Mouse (Mus musculus) liver, embryonic 12.5 days (tissue): ENCODE data around the gene Pcnx3. TPM values are rescaled to one million over a fixed set of nuclear protein-coding genes. Genes with fewer than 3 reads are reported as not detected.
"Not testable (repeated sequence)": the region's sequence is repeated elsewhere in the genome, so short reads cannot be mapped to it uniquely, and the experiment has no call there.

ENCODE experiments used
- ATAC-seq: fragments of 200-750 bp; cut with Nextera tagmentation; 2 replicates; pipeline ENCODE4 v1.8.0; 2017; ENCODE audit warnings: moderate number of reproducible peaks, mild to moderate bottlenecking, moderate library complexity
- H3K27ac ChIP-seq: fragments of 300-500 bp; sonication (generic); 2 replicates; pipeline ENCODE4 v1.5.1; 2016; ENCODE audit warnings: mild to moderate bottlenecking
- H3K27me3 ChIP-seq: fragments of 300-500 bp; sonication (generic); replicated peaks from 2 replicates; pipeline ENCODE4 v1.6.1; 2016; ENCODE audit warnings: mild to moderate bottlenecking, moderate library complexity
- H3K36me3 ChIP-seq: fragments of 300-500 bp; sonication (generic); 2 replicates; pipeline ENCODE4 v1.6.1; 2016; ENCODE audit warnings: mild to moderate bottlenecking, moderate library complexity
- H3K4me1 ChIP-seq: fragments of 300-500 bp; sonication (generic); 2 replicates; pipeline ENCODE4 v1.6.1; 2016
- H3K4me2 ChIP-seq: fragments of 300-500 bp; sonication (generic); 2 replicates; pipeline ENCODE4 v1.6.1; 2016; ENCODE audit warnings: mild to moderate bottlenecking, moderate library complexity
- H3K4me3 ChIP-seq: fragments of 300-500 bp; sonication (generic); 2 replicates; pipeline ENCODE4 v1.5.1; 2016; ENCODE audit warnings: mild to moderate bottlenecking, moderate library complexity
- H3K9ac ChIP-seq: fragments of 300-500 bp; sonication (generic); 2 replicates; pipeline ENCODE4 v1.6.1; 2016; ENCODE audit warnings: mild to moderate bottlenecking, moderate library complexity
- H3K9me3 ChIP-seq: fragments of 300-500 bp; sonication (generic); replicated peaks from 2 replicates; pipeline ENCODE4 v1.6.1; 2016; ENCODE audit warnings: mild to moderate bottlenecking, moderate library complexity
- WGBS: fragments of 180-500 bp; shearing (Covaris S2); methylation state at CpG from one replicate; pipeline ENCODE4 v1.1.7; 2016; ENCODE audit not compliant: insufficient replicate concordance; 5-methylcytosine and 5-hydroxymethylcytosine counted together
- polyA plus RNA-seq: library from polyadenylated mRNA; unstranded; fragments of >200 nt; fragmentation: Nextera tagmentation; extraction: Ambion mirVana; gene quantifications from 2 replicates; pipeline ENCODE4 v1.2.1, GENCODE M21; 2016

Gene Pcnx3
- polyA plus RNA-seq, 1 experiment from 2014 or later = 18.4 TPM

DNA sequence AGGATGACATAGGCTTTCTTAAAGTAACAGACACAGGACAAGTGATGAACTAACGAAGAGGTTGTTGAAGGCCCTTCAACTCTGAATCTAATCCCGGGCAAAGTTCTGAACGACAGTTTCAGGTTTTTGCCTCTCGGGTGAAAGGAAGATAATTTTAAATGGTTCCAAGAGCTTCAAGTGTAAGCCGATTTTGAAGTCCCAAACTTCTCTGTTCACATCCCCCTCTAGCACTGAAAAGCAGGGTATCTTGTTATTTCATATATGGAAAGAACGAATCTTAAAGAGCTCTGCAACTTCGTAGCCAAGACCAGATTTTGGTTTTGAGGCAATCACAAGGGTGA, 350 bp upstream of the Pcnx3 start:
- Histone ChIP-seq H3K4me1 (peaks cover 70% of the 10 kb centered on the region), H3K9ac (peak overlapping the region; percentile 89), H3K36me3 (peaks cover 66% of the 10 kb centered on the region), H3K4me3 (peak overlapping the region; percentile 81), H3K27ac (peak overlapping the region; percentile 91), H3K27me3 (no peaks in the 10 kb centered on the region), H3K9me3 (no peaks in the 10 kb centered on the region), H3K4me2 (peak overlapping the region; percentile 95)
- ATAC-seq = no peak
- WGBS = under 1% methylated on average over 7 of the region's 7 CpGs

DNA sequence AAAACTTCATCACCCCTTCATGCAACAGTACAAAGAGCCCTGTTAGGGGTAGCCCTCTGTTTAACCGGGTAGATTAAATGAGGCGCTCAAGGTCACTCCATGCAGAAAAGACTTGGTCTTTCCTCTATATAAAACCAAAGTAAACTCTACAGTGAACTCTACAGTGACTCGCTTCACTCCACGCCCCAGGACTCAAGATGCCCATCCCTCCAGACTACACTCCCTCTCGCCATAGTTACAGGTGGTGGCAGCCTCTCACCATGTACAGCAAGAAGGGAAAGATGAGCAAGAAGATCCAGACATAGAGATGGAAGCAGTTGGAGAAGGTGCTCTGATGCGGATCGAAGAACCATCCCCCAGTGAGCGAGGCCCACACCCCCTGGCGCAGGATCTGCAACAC, 970 bp downstream of the Pcnx3 start:
- Histone ChIP-seq H3K27ac (peak overlapping the region; percentile 91), H3K27me3 (no peaks in the 10 kb centered on the region), H3K4me2 (peak overlapping the region; percentile 95), H3K36me3 (peaks cover 66% of the 10 kb centered on the region), H3K4me1 (peaks cover 60% of the 10 kb centered on the region), H3K9ac (peak overlapping the region; percentile 89), H3K9me3 (no peaks in the 10 kb centered on the region), H3K4me3 (peak overlapping the region; percentile 81)
- WGBS = 17% methylated on average over 9 of the region's 9 CpGs
- ATAC-seq = no peak

GRCm38 (mm10) chr19:5686954-5687353, 1.8 kb downstream of the Pcnx3 start:
- H3K27me3 ChIP-seq, ATAC-seq, H3K9me3 ChIP-seq: not testable (repeated sequence)
- H3K9ac ChIP-seq = peak overlapping the region; percentile 89
- H3K36me3 ChIP-seq = peaks cover 66% of the 10 kb centered on the region
- H3K4me3 ChIP-seq = peak overlapping the region; percentile 81
- H3K4me1 ChIP-seq = peaks cover 53% of the 10 kb centered on the region
- WGBS = 83% methylated on average over 12 of the region's 12 CpGs
- H3K4me2 ChIP-seq = peak overlapping the region; percentile 95
- H3K27ac ChIP-seq = peak overlapping the region; percentile 91

DNA sequence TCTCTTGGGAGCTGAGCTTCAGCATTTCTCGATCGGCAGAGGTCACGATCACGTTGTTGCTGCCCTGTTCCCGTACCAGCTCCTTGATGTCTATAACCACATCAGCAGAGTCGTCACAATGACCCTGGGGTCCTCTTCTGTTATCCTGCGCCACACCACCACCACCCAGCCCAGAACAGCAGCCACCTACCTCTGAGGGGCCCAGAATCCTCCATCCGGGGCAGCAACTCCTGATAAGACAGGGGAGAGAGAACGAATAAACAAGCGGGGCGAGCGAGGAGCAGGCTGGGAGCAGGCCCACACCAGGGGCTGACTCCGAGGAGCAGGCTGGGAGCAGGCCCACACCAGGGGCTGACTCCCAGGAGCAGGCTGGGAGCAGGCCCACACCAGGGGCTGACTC, 2.3 kb downstream of the Pcnx3 start:
- peak overlapping the region; percentile 81 for H3K4me3 ChIP-seq
- peaks cover 47% of the 10 kb centered on the region for H3K4me1 ChIP-seq
- peak overlapping the region; percentile 91 for H3K27ac ChIP-seq
- 43% methylated on average over 13 of the region's 13 CpGs for WGBS
- H3K4me2 ChIP-seq = peak overlapping the region; percentile 95
- H3K27me3 ChIP-seq = no peaks in the 10 kb centered on the region
- peak; percentile 21 for ATAC-seq
- peak overlapping the region; percentile 89 for H3K9ac ChIP-seq
- H3K36me3 ChIP-seq = peaks cover 66% of the 10 kb centered on the region
- no peaks in the 10 kb centered on the region for H3K9me3 ChIP-seq

DNA sequence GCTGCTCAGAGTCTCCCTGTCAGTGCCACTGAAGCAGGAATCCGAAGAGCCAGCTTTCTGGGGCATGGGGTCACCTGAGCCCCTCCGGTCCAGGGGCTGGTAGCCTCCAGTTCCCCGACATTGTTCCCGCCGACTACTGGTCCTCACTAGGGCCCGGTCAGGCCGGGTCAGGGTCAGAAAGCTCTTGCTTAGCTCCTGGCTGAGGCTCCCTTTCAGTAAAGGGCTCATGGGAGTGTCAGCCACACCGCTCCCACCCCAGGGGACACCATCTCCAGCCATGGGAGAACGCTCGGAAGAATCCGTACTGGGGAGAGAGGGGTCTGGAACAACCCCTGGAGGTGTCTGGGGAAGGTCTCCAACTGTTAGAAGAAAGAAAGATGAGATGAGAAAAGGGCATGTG, 2.8 kb downstream of the Pcnx3 start:
- no peaks in the 10 kb centered on the region for H3K9me3 ChIP-seq
- H3K4me2 ChIP-seq = peak overlapping the region; percentile 95
- 85% methylated on average over 11 of the region's 11 CpGs for WGBS
- ATAC-seq = no peak
- no peaks in the 10 kb centered on the region for H3K27me3 ChIP-seq
- H3K27ac ChIP-seq = peak overlapping the region; percentile 91
- H3K36me3 ChIP-seq = peaks cover 66% of the 10 kb centered on the region
- H3K9ac ChIP-seq = peak overlapping the region; percentile 89
- peaks cover 42% of the 10 kb centered on the region for H3K4me1 ChIP-seq
- H3K4me3 ChIP-seq = peak overlapping the region; percentile 81

DNA sequence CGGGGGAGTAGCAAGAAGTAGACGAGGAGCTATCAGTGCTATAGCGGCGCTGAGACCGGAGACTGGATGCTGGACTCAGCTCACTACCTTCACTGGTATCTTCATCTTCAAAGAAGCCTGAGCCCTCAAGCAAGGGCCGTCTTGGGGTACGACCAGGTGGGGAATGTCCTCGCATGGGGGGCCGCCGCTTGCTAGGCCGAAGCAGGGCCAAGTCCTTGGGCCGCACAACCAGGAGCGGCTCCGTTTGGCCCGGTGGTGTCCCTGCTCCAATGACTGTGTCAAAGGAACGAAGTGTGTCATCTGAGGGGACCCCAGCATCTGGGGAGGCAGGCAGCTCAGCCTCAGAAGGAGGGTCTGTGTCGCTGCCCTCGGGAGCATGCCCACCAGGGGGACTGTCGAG, 3.3 kb downstream of the Pcnx3 start:
- Histone ChIP-seq H3K36me3 (peaks cover 66% of the 10 kb centered on the region), H3K9me3 (no peaks in the 10 kb centered on the region)

GRCm38 (mm10) chr19:5684985-5685384, 3.7 kb downstream of the Pcnx3 start:
- Histone ChIP-seq H3K4me1 (peaks cover 33% of the 10 kb centered on the region), H3K27me3 (no peaks in the 10 kb centered on the region), H3K9me3 (no peaks in the 10 kb centered on the region), H3K27ac (0 out of 2 replicates have a peak overlapping the region, but pooled peaks have one; percentile 91), H3K4me3 (no peak overlapping the region), H3K36me3 (peaks cover 70% of the 10 kb centered on the region), H3K9ac (peak overlapping the region; percentile 89; the same call in 1 of the 2 replicates), H3K4me2 (peak overlapping the region; percentile 95; the same call in 1 of the 2 replicates)
- 89% methylated on average over 13 of the region's 13 CpGs for WGBS
- ATAC-seq = no peak

More for the DNA sequence above, 3.3 kb downstream of the Pcnx3 start:
- Histone ChIP-seq H3K27ac (peak overlapping the region; percentile 91), H3K4me3 (no peak overlapping the region), H3K4me1 (peaks cover 37% of the 10 kb centered on the region), H3K27me3 (no peaks in the 10 kb centered on the region), H3K9ac (peak overlapping the region; percentile 89; the same call in 1 of the 2 replicates), H3K4me2 (peak overlapping the region; percentile 95)
- WGBS = 89% methylated on average over 19 of the region's 19 CpGs
- no peak for ATAC-seq

GRCm38 (mm10) chr19:5684236-5684635, 4.5 kb downstream of the Pcnx3 start:
- Histone ChIP-seq H3K27ac (no peak overlapping the region), H3K4me1 (peaks cover 32% of the 10 kb centered on the region), H3K36me3 (peaks cover 78% of the 10 kb centered on the region), H3K27me3 (no peaks in the 10 kb centered on the region), H3K9me3 (no peaks in the 10 kb centered on the region), H3K4me3 (no peak overlapping the region), H3K9ac (no peak overlapping the region), H3K4me2 (no peak overlapping the region)
- no peak for ATAC-seq
- WGBS = 87% methylated on average over 12 of the region's 12 CpGs

- H3K9ac ChIP-seq = no peak overlapping the region
- H3K9me3 ChIP-seq = no peaks in the 10 kb centered on the region
- H3K4me2 ChIP-seq = no peak overlapping the region
- H3K36me3 ChIP-seq = peaks cover 97% of the 10 kb centered on the region
- H3K27me3 ChIP-seq = no peaks in the 10 kb centered on the region
- no peak for ATAC-seq
- no peak overlapping the region for H3K27ac ChIP-seq
- H3K4me3 ChIP-seq = no peak overlapping the region
- H3K4me1 ChIP-seq = peaks cover 7% of the 10 kb centered on the region
- WGBS = 83% methylated on average over 4 of the region's 4 CpGs
Measured at GRCm38 (mm10) chr19:5680432-5680831, 8.3 kb downstream of the Pcnx3 start.

DNA sequence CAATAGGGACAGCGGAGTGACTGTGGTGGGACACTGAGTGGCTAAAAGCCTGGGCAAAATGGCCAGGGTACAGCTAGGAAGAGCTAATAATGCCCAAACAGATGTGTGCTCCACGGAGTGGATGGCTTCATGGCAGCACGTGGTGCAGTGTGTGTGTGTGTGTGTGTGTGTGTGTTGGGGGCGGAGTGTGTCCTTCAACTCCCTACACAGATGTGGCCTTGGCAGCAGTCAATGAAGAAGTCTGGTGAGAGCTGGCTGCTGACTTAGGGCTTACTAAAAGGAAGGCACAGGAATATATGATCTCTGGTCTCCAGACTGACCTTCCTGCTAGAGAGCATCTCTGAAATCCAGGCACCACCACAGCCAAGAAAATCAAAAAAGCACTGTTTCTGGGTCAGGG, 20.3 kb downstream of the Pcnx3 start:
- peak overlapping the region; percentile 5 for H3K27ac ChIP-seq
- WGBS = 78% methylated on average over 4 of the region's 4 CpGs
- H3K9ac ChIP-seq = no peak overlapping the region
- H3K4me3 ChIP-seq = no peak overlapping the region
- H3K4me1 ChIP-seq = peaks cover 54% of the 10 kb centered on the region
- no peak for ATAC-seq
- no peak overlapping the region for H3K4me2 ChIP-seq
- H3K36me3 ChIP-seq = peaks cover 85% of the 10 kb centered on the region
- H3K27me3 ChIP-seq = no peaks in the 10 kb centered on the region
- no peaks in the 10 kb centered on the region for H3K9me3 ChIP-seq

GRCm38 (mm10) chr19:5666386-5666785, 22.3 kb downstream of the Pcnx3 start:
- WGBS = 93% methylated on average over 18 of the region's 18 CpGs
- Histone ChIP-seq H3K4me2 (peak overlapping the region; percentile 95), H3K4me3 (peak overlapping the region; percentile 74; the same call in 1 of the 2 replicates), H3K27me3 (no peaks in the 10 kb centered on the region), H3K4me1 (peaks cover 68% of the 10 kb centered on the region), H3K9ac (peak overlapping the region; percentile 72), H3K36me3 (peaks cover 78% of the 10 kb centered on the region), H3K9me3 (no peaks in the 10 kb centered on the region), H3K27ac (peak overlapping the region; percentile 96)
- ATAC-seq = no peak

DNA sequence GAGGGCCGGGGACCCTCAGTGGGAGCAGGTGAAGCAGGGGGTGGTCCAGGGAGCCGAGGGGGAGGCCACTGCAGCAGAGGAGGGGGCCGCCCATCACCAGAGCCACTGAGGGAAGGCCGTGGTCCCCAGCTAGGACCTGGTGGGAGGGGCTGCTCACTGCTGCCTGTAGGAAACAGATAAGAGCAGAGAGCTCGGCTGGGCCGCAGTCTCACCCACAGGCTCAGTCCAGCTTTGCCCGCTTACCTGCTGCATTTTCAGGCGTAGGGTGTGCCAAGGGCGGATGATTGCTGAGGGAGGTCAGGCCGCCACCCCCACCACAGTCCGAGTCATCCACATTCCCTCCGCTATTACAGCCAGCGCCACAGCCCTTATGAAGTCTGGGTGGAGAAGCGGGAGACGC, 23.2 kb downstream of the Pcnx3 start:
- Histone ChIP-seq H3K9ac (peak overlapping the region; percentile 93), H3K27ac (peak overlapping the region; percentile 96), H3K27me3 (no peaks in the 10 kb centered on the region), H3K4me1 (peaks cover 77% of the 10 kb centered on the region), H3K4me3 (peak overlapping the region; percentile 74), H3K4me2 (peak overlapping the region; percentile 95), H3K9me3 (no peaks in the 10 kb centered on the region), H3K36me3 (peaks cover 73% of the 10 kb centered on the region)
- peak; percentile 87 for ATAC-seq
- WGBS = 13% methylated on average over 15 of the region's 15 CpGs
